Mouse (Mus musculus) MEL (cell line): ENCODE results near the gene Srsf2.

Source experiments
- CHD2 ChIP-seq: IDR thresholded peaks from 2 replicates; pipeline ENCODE4 v1.6.1; 2011; ENCODE audit warnings: low read length, improper control_type of control experiment
- CTCF ChIP-seq, 3 experiments: IDR thresholded peaks in 2 of 3; conservative IDR thresholded peaks in 1 of 3; 2 replicates each; pipeline ENCODE4 v1.5.1; 2011 to 2012; ENCODE audit warnings: low read length in 3 of 3, low read depth in 2 of 3, mild to moderate bottlenecking in 2 of 3, improper control_type of control experiment in 1 of 3, inconsistent platforms in 1 of 3, mixed read lengths in 1 of 3, moderate library complexity in 1 of 3; ENCODE audit not compliant: control insufficient read depth in 1 of 3, insufficient read depth in 1 of 3, poor library complexity in 1 of 3, severe bottlenecking in 1 of 3
- E2F4 ChIP-seq: IDR thresholded peaks from 2 replicates; pipeline ENCODE4 v1.6.1; 2011; ENCODE audit warnings: low read depth, low read length, improper control_type of control experiment, borderline replicate concordance
- GATA1 ChIP-seq: IDR thresholded peaks from 2 replicates; pipeline ENCODE4 v1.6.1; 2011; ENCODE audit warnings: low read depth, low read length, improper control_type of control experiment
- MXI1 ChIP-seq: IDR thresholded peaks from 2 replicates; pipeline ENCODE4 v1.6.1; 2011; ENCODE audit warnings: mild to moderate bottlenecking, low read depth, low read length, improper control_type of control experiment
- RAD21 ChIP-seq: IDR thresholded peaks from 2 replicates; pipeline ENCODE4 v1.6.1; 2011; ENCODE audit warnings: mild to moderate bottlenecking, low read depth, low read length, improper control_type of control experiment
- ZC3H11A ChIP-seq: IDR thresholded peaks from 2 replicates; pipeline ENCODE4 v1.6.1; 2012; ENCODE audit warnings: low read depth, mild to moderate bottlenecking, inconsistent platforms, low read length, improper control_type of control experiment

DNA sequence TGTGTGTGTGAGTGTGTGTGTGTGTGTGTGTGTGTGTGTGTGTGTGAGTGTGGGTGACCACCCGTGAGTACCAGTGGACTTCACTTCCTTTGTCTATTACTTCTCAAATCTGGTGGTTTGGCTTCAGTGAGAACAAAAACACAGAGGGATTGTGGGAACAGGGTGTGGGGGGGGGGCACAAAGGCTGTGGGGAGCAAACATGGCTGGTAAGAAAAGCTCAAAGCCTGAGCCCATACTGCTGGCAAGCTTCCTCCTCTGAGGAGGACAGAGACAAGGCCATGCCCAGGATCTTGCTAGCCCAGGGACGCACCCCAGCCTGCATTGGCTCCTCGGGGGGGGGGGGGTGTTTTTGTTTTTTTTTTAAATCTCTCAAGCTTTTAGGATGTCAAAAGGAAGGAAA lies 45.4 kb downstream of the Srsf2 start:
- TF ChIP-seq CTCF (IDR thresholded peaks at IDR 0.05 in 2 of 3, conservative IDR thresholded peaks at IDR 0.05 in 1 of 3; ENCODE audit: control insufficient read depth in 1 of 3, insufficient read depth in 1 of 3, low read depth in 2 of 3, low read length in 3 of 3, poor library complexity in 1 of 3, severe bottlenecking in 1 of 3) (no peak), E2F4 (no peak), MXI1 (no peak), CHD2 (no peak), RAD21 (no peak), ZC3H11A (no peak), GATA1 (no peak)
